Mouse (Mus musculus) neutrophil, adult 5-6 weeks (primary cell): ENCODE measurements around the gene Tbx2. TPM values are rescaled to one million over a fixed set of nuclear protein-coding genes. Genes with fewer than 3 reads are reported as not detected.

Source experiments
- ATAC-seq: fragments of 151-379, 151-347 bp; 2 replicates; pipeline ENCODE4 v1.8.0; 2017; ENCODE audit warnings: mild to moderate bottlenecking, moderate TSS enrichment; ENCODE audit not compliant: insufficient number of reproducible peaks, poor library complexity, low FRiP score, severe bottlenecking; ENCODE audit errors: extremely low read depth
- total RNA-seq: library from RNA; stranded (forward); fragments of 200-1000 nt; gene quantifications from 2 replicates; pipeline ENCODE4 v1.2.3, GENCODE M21; 2017

Gene Tbx2
- total RNA-seq, 1 experiment from 2014 or later, result 0.12 TPM

GRCm38 (mm10) chr11:85837648-85838423 lies 5.5 kb downstream of the Tbx2 start:
- no peak for ATAC-seq

DNA sequence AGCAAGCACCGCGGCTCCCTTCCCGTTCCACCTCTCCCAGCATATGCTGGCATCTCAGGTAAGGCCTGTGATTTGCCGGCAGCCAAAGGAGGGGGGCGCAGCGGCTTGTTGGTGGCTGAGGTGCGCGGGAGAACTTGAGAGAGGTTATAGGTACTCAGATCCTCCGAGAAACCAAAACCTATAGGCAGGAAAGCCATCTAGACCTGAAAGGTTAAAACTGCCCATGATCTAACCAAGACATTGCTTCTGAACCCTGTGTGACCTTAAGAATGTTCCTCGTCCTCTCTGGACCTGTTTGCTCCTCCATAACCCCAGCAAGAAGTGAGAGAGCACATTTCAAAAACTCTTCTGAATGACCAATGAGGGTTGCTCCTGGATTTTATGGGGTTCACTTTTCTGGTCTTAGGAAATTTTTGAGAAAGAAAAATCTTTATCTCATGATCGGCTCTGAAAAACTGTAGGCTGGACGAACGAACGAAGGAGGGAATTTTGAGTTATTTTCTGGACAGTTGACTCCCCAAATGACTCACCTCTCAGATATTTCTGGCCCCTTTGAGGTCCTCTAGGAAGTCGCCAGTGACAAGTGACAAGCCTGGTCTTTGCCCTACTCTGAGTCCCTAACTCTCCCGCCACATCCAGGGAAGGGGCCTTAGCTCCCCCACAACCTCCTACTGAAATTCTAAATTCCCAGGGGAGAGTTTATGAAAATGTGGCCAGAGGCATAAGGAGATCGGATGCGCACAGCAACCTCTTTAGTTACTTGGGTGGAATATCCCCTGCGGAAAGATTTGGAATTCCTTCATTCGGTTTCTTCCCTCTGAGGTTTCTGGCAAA lies 6.3 kb downstream of the Tbx2 start:
- no peak for ATAC-seq

- ATAC-seq, result no peak
Measured at GRCm38 (mm10) chr11:85839258-85840030, 7.1 kb downstream of the Tbx2 start.

GRCm38 (mm10) chr11:85840031-85840802 lies 7.9 kb downstream of the Tbx2 start:
- no peak for ATAC-seq

DNA sequence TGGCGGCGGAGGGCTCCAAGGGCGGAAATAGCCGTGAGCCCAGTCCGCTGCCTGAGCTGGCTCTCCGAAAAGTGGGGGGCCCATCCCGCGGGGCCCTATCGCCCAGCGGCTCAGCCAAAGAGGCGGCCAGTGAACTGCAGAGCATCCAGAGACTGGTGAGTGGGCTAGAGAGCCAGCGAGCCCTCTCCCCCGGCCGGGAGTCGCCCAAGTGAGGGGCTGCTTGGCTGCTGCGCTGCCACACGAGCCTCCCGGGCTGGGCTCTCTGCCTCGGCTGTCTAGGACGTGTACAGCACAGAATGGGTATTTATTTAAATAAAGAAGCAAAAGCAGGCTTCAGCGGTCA lies 8.4 kb downstream of the Tbx2 start:
- ATAC-seq, result no peak

- ATAC-seq, result no peak
Measured at GRCm38 (mm10) chr11:85841211-85841681, 8.9 kb downstream of the Tbx2 start.

DNA sequence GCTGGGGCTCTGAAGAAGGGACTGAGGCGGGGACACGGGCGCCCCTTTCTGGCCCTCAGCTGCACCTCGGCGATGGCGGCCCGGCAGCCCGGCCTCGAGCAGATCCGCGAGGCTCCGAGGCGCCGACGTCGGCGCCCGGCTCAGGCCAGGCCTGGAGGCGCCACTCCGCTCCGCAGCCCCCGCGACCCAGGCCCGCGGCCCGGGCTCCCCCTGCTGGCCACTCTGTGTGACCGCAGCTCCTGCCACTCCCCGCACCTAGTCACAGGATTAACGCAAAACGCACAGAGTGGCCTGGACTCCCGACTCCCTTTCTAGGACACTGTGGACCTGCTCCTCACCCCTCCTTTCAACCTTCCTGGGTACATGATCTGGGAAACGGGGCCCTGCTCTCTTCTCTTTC lies 9.6 kb downstream of the Tbx2 start:
- peak; percentile 40; the same call in 1 of the 2 replicates for ATAC-seq

GRCm38 (mm10) chr11:85842596-85843346 lies 10.4 kb downstream of the Tbx2 start:
- ATAC-seq, result no peak

- ATAC-seq, result no peak
Measured at GRCm38 (mm10) chr11:85843347-85843692, 11.0 kb downstream of the Tbx2 start.

GRCm38 (mm10) chr11:85844144-85844965 lies 12.0 kb downstream of the Tbx2 start:
- ATAC-seq, result no peak

DNA sequence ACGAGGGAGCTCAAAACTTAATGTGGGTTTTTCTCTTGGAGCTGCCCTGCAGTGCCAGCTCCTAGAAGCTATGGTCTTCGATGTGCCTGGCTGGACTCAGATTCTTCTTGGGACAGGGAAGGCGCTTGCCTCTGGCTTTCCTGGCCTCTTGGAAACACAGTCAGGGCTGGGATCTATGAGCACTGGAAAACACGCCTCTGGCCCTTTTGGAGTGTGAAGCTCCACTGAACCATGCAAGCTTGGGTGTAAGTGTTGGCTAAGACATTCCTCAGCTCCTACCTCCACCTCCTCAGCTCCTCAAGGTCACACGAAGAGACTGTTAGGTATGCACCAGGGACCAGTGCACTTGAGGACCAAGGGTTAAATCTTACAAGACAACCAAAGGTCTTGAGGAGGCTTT lies 12.6 kb downstream of the Tbx2 start:
- no peak for ATAC-seq

GRCm38 (mm10) chr11:85845921-85846320 lies 13.6 kb downstream of the Tbx2 start:
- ATAC-seq, result no peak

GRCm38 (mm10) chr11:85846509-85846908 lies 14.2 kb downstream of the Tbx2 start:
- no peak for ATAC-seq

GRCm38 (mm10) chr11:85849037-85849436 lies 16.7 kb downstream of the Tbx2 start:
- peak; percentile 64; the same call in 1 of the 2 replicates for ATAC-seq

DNA sequence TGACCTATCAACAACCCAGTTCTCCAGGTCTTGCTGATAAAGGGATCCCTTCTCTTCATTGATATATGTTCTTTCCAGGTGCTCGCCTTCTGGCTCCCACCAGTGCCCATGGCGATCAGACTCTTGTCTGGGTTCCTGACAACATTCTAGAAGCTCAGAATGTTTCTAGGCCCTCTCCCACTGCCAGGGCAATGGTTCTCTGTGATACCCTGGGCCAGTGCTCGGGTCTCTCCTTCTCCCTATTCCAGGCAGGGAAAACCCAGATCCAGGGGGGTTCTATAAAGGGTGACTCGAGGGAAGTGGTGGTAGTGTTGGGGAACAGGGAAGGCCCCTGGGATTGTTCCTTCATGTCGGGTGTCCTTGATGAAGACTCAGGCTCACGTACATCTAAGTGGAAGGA lies 17.9 kb downstream of the Tbx2 start, which contains the start of gene Gm11444:
TSS of gene Gm11444 (minus strand) at position 101 of the 400 bp plus-strand sequence.
- ATAC-seq, result no peak

GRCm38 (mm10) chr11:85850758-85851157 lies 18.4 kb downstream of the Tbx2 start:
- no peak for ATAC-seq

GRCm38 (mm10) chr11:85857997-85858698 lies 25.8 kb downstream of the Tbx2 start:
- no peak for ATAC-seq
